Mouse (Mus musculus): ENCODE results near the gene Gm10563.
"Not testable (repeated sequence)": the region's sequence is repeated elsewhere in the genome, so short reads cannot be mapped to it uniquely, and the experiment has no call there.

The Gm10563 gene

GRCm38 (mm10) chr4:155645308-155645707 is at the start of gene Gm10563:
Gm10563 (minus strand) TSS chr4:155645408.
- Histone ChIP-seq H3K36me3 (ENCODE audit: insufficient read depth, low read length) (peaks cover 95% of the 10 kb centered on the region), H3K4me1 (replicated peaks; ENCODE audit: low read depth, low read length) (peaks cover 17% of the 10 kb centered on the region)
- H3K27me3 ChIP-seq (ENCODE audit: insufficient read depth, low read length); H3K4me3 ChIP-seq (replicated peaks; ENCODE audit: low read length); H3K9me3 ChIP-seq (ENCODE audit: low read length): not testable (repeated sequence)

GRCm38 (mm10) chr4:155694482-155695401 is 49.5 kb upstream of the Gm10563 start:
- TF ChIP-seq CTCF (conservative IDR thresholded peaks at IDR 0.05; ENCODE audit: low read length) (no peak), POU5F1 (IDR thresholded peaks at IDR 0.05; ENCODE audit: borderline replicate concordance, low read length) (no peak), NANOG (IDR thresholded peaks at IDR 0.05; ENCODE audit: borderline replicate concordance, low read length) (no peak)
- Histone ChIP-seq H3K27me3 (ENCODE audit: insufficient read depth, low read length) (no peaks in the 10 kb centered on the region), H3K36me3 (ENCODE audit: insufficient read depth, low read length) (peaks cover 27% of the 10 kb centered on the region), H3K4me3 (replicated peaks; ENCODE audit: low read length) (peak overlapping the region; percentile 89), H3K4me1 (replicated peaks; ENCODE audit: low read depth, low read length) (peaks cover 56% of the 10 kb centered on the region), H3K9me3 (ENCODE audit: low read length) (peaks cover 7% of the 10 kb centered on the region; the same call in 1 of the 2 replicates)

- no peaks in the 10 kb centered on the region for H3K27me3 ChIP-seq (ENCODE audit: insufficient read depth, low read length)
- H3K4me3 ChIP-seq (replicated peaks; ENCODE audit: low read length), result peak within 1 kb of the TSS; percentile 89
- H3K36me3 ChIP-seq (ENCODE audit: insufficient read depth, low read length), result peaks cover 25% of the 10 kb centered on the region
- no peak for TF ChIP-seq CTCF (conservative IDR thresholded peaks at IDR 0.05; ENCODE audit: low read length)
- peaks cover 52% of the 10 kb centered on the region for H3K4me1 ChIP-seq (replicated peaks; ENCODE audit: low read depth, low read length)
- H3K9me3 ChIP-seq (ENCODE audit: low read length), result peaks cover 11% of the 10 kb centered on the region
These were observed 48.9 kb upstream of the Gm10563 start, which contains the start of gene Fndc10 for GRCm38 (mm10) chr4:155694111-155694481. Fndc10 (plus strand) TSS chr4:155694342.

- TF ChIP-seq NANOG (IDR thresholded peaks at IDR 0.05; ENCODE audit: borderline replicate concordance, low read length) (no peak), POU5F1 (IDR thresholded peaks at IDR 0.05; ENCODE audit: borderline replicate concordance, low read length) (no peak), CTCF (conservative IDR thresholded peaks at IDR 0.05; ENCODE audit: low read length) (no peak)
- H3K36me3 ChIP-seq (ENCODE audit: insufficient read depth, low read length), result peaks cover 20% of the 10 kb centered on the region
These were observed 47.2 kb upstream of the Gm10563 start for GRCm38 (mm10) chr4:155692421-155692820.

GRCm38 (mm10) chr4:155690571-155691375 is 45.6 kb upstream of the Gm10563 start:
- TF ChIP-seq NANOG (IDR thresholded peaks at IDR 0.05; ENCODE audit: borderline replicate concordance, low read length) (no peak), POU5F1 (IDR thresholded peaks at IDR 0.05; ENCODE audit: borderline replicate concordance, low read length) (no peak), CTCF (conservative IDR thresholded peaks at IDR 0.05; ENCODE audit: low read length) (no peak)
- Histone ChIP-seq H3K4me3 (replicated peaks; ENCODE audit: low read length) (no peak overlapping the region), H3K9me3 (ENCODE audit: low read length) (peaks cover 44% of the 10 kb centered on the region), H3K36me3 (ENCODE audit: insufficient read depth, low read length) (peaks cover 7% of the 10 kb centered on the region), H3K27me3 (ENCODE audit: insufficient read depth, low read length) (no peaks in the 10 kb centered on the region), H3K4me1 (replicated peaks; ENCODE audit: low read depth, low read length) (peaks cover 27% of the 10 kb centered on the region)

More at GRCm38 (mm10) chr4:155692421-155692820, 47.2 kb upstream of the Gm10563 start:
- Histone ChIP-seq H3K9me3 (ENCODE audit: low read length) (peaks cover 27% of the 10 kb centered on the region), H3K27me3 (ENCODE audit: insufficient read depth, low read length) (no peaks in the 10 kb centered on the region), H3K4me1 (replicated peaks; ENCODE audit: low read depth, low read length) (peaks cover 42% of the 10 kb centered on the region), H3K4me3 (replicated peaks; ENCODE audit: low read length) (no peak overlapping the region)

- not testable (repeated sequence) for H3K4me3 ChIP-seq (replicated peaks; ENCODE audit: low read length); H3K36me3 ChIP-seq (ENCODE audit: insufficient read depth, low read length); H3K4me1 ChIP-seq (replicated peaks; ENCODE audit: low read depth, low read length); H3K27me3 ChIP-seq (ENCODE audit: insufficient read depth, low read length)
- H3K9me3 ChIP-seq (ENCODE audit: low read length), result peaks cover 66% of the 10 kb centered on the region
These were observed 42.6 kb upstream of the Gm10563 start for GRCm38 (mm10) chr4:155687764-155688163.

GRCm38 (mm10) chr4:155683670-155684277 is 38.6 kb upstream of the Gm10563 start:
- not testable (repeated sequence) for H3K36me3 ChIP-seq (ENCODE audit: insufficient read depth, low read length); H3K27me3 ChIP-seq (ENCODE audit: insufficient read depth, low read length); H3K4me3 ChIP-seq (replicated peaks; ENCODE audit: low read length); H3K4me1 ChIP-seq (replicated peaks; ENCODE audit: low read depth, low read length)
- peaks cover 55% of the 10 kb centered on the region for H3K9me3 ChIP-seq (ENCODE audit: low read length)

- Histone ChIP-seq H3K4me1 (replicated peaks; ENCODE audit: low read depth, low read length) (peaks cover 11% of the 10 kb centered on the region), H3K27me3 (ENCODE audit: insufficient read depth, low read length) (no peaks in the 10 kb centered on the region), H3K36me3 (ENCODE audit: insufficient read depth, low read length) (no peaks in the 10 kb centered on the region), H3K9me3 (ENCODE audit: low read length) (peaks cover 41% of the 10 kb centered on the region), H3K4me3 (replicated peaks; ENCODE audit: low read length) (peak overlapping the region; percentile 21; the same call in 1 of the 2 replicates)
- no peak for TF ChIP-seq POU5F1 (IDR thresholded peaks at IDR 0.05; ENCODE audit: borderline replicate concordance, low read length)
- no peak for TF ChIP-seq CTCF (conservative IDR thresholded peaks at IDR 0.05; ENCODE audit: low read length)
- no peak for TF ChIP-seq NANOG (IDR thresholded peaks at IDR 0.05; ENCODE audit: borderline replicate concordance, low read length)
These were observed 30.8 kb upstream of the Gm10563 start for GRCm38 (mm10) chr4:155675991-155676390.
